Mouse (Mus musculus) olfactory bulb, adult 2 months (tissue): ENCODE results near the gene Hes6. TPM values are rescaled to one million over a fixed set of nuclear protein-coding genes. Genes with fewer than 3 reads are reported as not detected.

Experiments used
- H3K27ac ChIP-seq: fragments of 200-500 bp; 2 replicates; pipeline ENCODE4 v1.5.1; 2012; ENCODE audit warnings: low read depth, low read length; ENCODE audit not compliant: insufficient read depth
- H3K4me1 ChIP-seq: fragments of 200-500 bp; 2 replicates; pipeline ENCODE4 v1.6.1; 2012; ENCODE audit warnings: low read length; ENCODE audit not compliant: control insufficient read depth, insufficient read depth
- H3K4me3 ChIP-seq: fragments of 200-500 bp; 2 replicates; pipeline ENCODE4 v1.5.1; 2012; ENCODE audit warnings: mild to moderate bottlenecking, low read depth, low read length, moderate library complexity; ENCODE audit not compliant: insufficient read depth
- CTCF ChIP-seq: fragments of 200-500 bp; IDR thresholded peaks from 2 replicates; pipeline ENCODE4 v1.5.1; 2012; ENCODE audit warnings: low read depth, mild to moderate bottlenecking, low read length, moderate library complexity; ENCODE audit not compliant: insufficient read depth
- POLR2A ChIP-seq: fragments of 200-500 bp; IDR thresholded peaks from 2 replicates; pipeline ENCODE4 v1.6.1; 2012; ENCODE audit warnings: mild to moderate bottlenecking, low read depth, low read length, moderate library complexity; ENCODE audit not compliant: insufficient read depth
- WGBS: fragments of 180-500 bp; shearing (Covaris S2); methylation state at CpG from one replicate; pipeline ENCODE4 v1.1.7; 2018; 5-methylcytosine and 5-hydroxymethylcytosine counted together
- polyA plus RNA-seq: library from polyadenylated mRNA; stranded (reverse); fragments of >200 nt; gene quantifications from 2 replicates; pipeline ENCODE4 v1.2.4, GENCODE M21; 2012; ENCODE audit warnings: low replicate concordance; ENCODE audit not compliant: missing spikeins, insufficient read depth, insufficient read length

Gene Hes6
- polyA plus RNA-seq, 1 experiment, result not detected

DNA sequence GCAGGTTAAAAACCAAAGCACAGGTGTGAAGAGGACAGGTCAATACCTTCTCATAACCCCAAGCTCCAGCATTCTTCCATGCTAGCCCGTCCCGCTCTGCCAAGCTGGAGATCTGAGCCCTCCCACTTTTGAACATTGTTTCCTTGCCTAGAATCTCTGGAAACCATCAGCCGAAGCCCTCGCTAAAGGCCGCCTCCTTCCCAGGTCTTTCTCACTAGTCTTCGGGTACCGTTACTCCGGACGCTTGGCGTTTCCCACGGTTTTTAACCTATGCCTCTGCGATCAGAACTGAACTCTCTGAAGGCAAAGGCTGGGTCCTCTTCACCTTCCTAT, 15.9 kb downstream of the Hes6 start:
- peak overlapping the region; percentile 95 for H3K4me3 ChIP-seq
- H3K27ac ChIP-seq, result 0 out of 2 replicates have a peak overlapping the region, but pooled peaks have one; percentile 66
- WGBS, result under 1% methylated on average over 12 of the region's 12 CpGs
- TF ChIP-seq POLR2A, result no peak
- no peak for TF ChIP-seq CTCF
- H3K4me1 ChIP-seq, result peaks cover 2% of the 10 kb centered on the region

- Histone ChIP-seq H3K4me1 (peaks cover 2% of the 10 kb centered on the region), H3K4me3 (no peak overlapping the region), H3K27ac (no peak overlapping the region)
- TF ChIP-seq CTCF (no peak), POLR2A (no peak)
- WGBS, result 96% methylated on average over 5 of the region's 5 CpGs
Measured at GRCm38 (mm10) chr1:91390369-91390768, 23.5 kb downstream of the Hes6 start.

DNA sequence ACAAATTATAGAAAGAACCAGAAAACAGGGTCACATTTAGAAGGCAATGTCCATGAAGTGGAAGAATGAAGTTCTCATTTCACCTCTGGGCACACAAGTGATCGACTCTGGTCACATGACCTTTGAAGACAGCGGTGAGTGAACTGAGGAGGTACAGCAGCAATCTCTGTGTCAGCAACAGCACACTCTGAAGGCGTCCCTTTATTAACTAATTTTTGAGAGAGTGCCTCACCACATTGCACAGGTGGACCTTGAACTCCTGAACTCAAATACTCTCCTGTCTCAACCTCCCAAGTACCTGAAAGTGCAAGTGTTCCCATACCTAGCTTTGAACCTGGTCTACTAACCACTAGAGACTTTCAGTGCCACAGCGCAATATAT, 32.8 kb downstream of the Hes6 start:
- 95% methylated on average over 4 of the region's 4 CpGs for WGBS
- TF ChIP-seq CTCF, result no peak
- TF ChIP-seq POLR2A, result no peak
- peaks cover 4% of the 10 kb centered on the region for H3K4me1 ChIP-seq
- H3K4me3 ChIP-seq, result no peak overlapping the region
- H3K27ac ChIP-seq, result no peak overlapping the region

- peaks cover 4% of the 10 kb centered on the region for H3K4me1 ChIP-seq
- no peak for TF ChIP-seq CTCF
- TF ChIP-seq POLR2A, result no peak
- H3K4me3 ChIP-seq, result no peak overlapping the region
- WGBS, result 48% methylated on average over 7 of the region's 7 CpGs
- no peak overlapping the region for H3K27ac ChIP-seq
Measured at GRCm38 (mm10) chr1:91380453-91381090, 33.3 kb downstream of the Hes6 start.

DNA sequence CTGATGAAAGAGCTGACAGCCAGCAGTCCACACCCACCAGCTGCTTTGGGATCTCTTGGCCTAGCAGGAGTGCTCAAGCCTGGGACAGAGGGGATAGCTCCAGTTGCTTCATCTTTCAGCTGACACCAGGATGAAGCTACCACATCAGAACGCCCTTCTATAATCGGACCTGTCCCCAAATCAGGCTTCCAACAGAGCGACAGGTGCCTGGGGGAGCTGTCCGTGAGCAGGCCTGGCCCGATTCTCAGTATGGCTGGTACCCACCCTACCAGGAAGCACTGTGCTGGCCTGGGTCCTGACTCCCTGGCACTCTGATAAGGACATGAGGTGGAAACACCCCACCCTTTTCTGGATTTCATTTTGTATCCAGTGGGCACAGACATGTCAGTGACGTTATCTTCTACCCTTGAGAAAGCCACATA, 40.4 kb downstream of the Hes6 start:
- no peak for TF ChIP-seq CTCF
- Histone ChIP-seq H3K4me1 (0 out of 2 replicates have a peak, but pooled peaks cover 7% of the 10 kb centered on the region), H3K27ac (no peak overlapping the region), H3K4me3 (no peak overlapping the region)
- WGBS, result 93% methylated on average over 6 of the region's 6 CpGs

GRCm38 (mm10) chr1:91370055-91370454, 43.8 kb downstream of the Hes6 start:
- 87% methylated on average over 23 of the region's 23 CpGs for WGBS
- H3K27ac ChIP-seq, result no peak overlapping the region
- peaks cover 17% of the 10 kb centered on the region for H3K4me1 ChIP-seq
- H3K4me3 ChIP-seq, result no peak overlapping the region
- TF ChIP-seq CTCF (no peak), POLR2A (no peak)

DNA sequence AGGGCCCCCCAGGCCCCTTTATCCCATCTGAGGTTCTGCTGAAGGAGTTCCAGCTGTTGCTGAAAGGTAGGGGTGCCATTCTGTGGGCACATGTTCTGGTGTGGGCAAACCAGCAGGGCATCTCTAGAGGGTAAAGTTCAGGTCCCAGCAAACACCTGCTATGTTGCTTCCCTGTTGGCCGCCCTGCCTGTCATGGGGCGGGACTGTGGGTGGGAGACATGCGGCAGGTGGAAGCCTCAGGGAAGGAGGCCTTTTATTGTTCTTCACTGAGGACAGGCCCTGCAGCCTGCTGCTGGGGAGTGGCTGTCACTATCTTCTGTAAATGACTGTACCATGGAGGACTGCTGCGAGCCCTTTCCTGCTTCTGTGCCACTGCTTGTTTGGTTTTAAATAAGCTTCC, 44.4 kb downstream of the Hes6 start:
- Histone ChIP-seq H3K4me1 (peaks cover 17% of the 10 kb centered on the region), H3K4me3 (no peak overlapping the region), H3K27ac (no peak overlapping the region)
- WGBS, result 62% methylated on average over 4 of the region's 4 CpGs
- no peak for TF ChIP-seq CTCF
- TF ChIP-seq POLR2A, result no peak

DNA sequence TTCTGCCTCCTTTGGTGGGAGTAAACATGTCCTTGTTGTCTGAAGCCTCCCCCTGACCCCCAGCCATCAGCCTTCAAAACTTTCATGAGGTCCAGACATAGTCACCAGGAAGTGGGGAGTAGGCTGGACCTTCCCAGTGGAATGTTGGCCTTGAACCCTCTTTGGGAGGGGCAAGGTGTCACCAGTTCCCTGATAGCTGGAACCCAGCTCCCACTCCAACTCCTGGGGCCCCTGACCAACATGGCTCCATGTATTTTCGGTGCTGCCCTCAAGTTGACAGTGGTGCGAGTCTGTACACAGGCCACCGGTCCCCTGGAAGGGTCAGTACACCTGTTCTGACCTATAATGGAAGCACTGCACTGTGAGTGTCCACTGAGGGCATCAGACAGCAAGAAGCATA, 46.5 kb downstream of the Hes6 start:
- no peak overlapping the region for H3K4me3 ChIP-seq
- H3K4me1 ChIP-seq, result peaks cover 17% of the 10 kb centered on the region
- no peak overlapping the region for H3K27ac ChIP-seq
- TF ChIP-seq CTCF (no peak), POLR2A (no peak)
- 94% methylated on average over 3 of the region's 3 CpGs for WGBS

DNA sequence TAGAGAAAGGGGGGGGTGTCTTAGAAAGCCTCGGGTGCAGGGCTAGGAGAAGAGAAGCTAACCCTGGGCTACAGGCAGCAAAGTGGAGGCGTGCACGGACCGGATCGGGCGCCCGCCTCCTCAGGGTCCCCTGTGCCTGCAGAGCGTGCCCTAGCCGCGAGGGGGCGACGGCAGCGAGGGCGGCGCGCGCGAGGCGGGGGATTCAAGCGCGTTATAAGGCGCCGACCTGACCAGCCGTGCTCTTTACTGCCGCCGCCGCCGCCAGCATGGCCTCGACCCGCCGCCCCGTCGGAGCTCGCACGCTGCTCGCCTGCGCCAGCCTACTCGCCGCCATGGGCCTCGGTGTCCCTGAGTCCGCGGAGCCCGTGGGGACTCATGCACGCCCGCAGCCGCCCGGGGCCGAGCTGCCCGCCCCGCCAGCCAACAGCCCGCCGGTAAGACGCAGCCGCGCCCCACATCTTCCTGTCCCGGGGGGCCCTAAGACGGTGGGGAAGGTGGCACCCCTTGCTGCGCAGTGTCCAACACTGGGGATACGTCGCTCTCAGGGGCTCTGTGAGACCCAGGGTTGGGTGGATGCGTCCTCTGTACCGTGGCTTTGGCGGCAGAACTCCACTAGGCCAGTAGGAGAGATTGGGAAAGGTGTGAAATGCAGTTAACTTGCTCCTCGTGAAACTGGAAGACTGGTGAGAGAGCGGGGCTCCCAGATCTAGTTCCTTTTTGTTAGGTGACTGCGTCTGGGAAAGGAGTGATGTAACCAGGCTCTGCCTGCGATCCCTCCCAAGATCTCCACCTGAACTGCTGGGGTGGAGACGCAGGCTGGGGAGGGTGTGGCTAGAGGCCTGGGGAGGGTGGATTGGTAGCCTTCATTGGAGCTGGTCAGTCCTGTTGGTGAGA, 47.4 kb downstream of the Hes6 start, which contains the start of gene Erfe:
Gene Erfe (plus strand): TSS at position 216 of the 894 bp plus-strand sequence.
- Histone ChIP-seq H3K4me1 (peaks cover 17% of the 10 kb centered on the region), H3K27ac (no peak within 1 kb of the TSS), H3K4me3 (peak within 1 kb of the TSS; percentile 35)
- WGBS, result 4% methylated on average over 65 of the region's 68 CpGs
- no peak for TF ChIP-seq POLR2A
- TF ChIP-seq CTCF, result peak; percentile 56
